Mouse (Mus musculus) liver, embryonic 14.5 days (tissue): ENCODE measurements around the gene Tff1. TPM values are rescaled to one million over a fixed set of nuclear protein-coding genes. Genes with fewer than 3 reads are reported as not detected.

ENCODE experiments used
- ATAC-seq: fragments of 200-750 bp; cut with Nextera tagmentation; 2 replicates; pipeline ENCODE4 v1.8.0; 2017; ENCODE audit warnings: moderate number of reproducible peaks, mild to moderate bottlenecking, moderate library complexity; ENCODE audit not compliant: insufficient read depth
- DNase-seq, 3 experiments: peaks; one replicate each; pipeline ENCODE4 v3.0.0-alpha.2; 2012 to 2013; ENCODE audit warnings: low read depth in 3 of 3, low spot score in 3 of 3
- H3K27ac ChIP-seq: fragments of 300-500 bp; sonication (generic); 2 replicates; pipeline ENCODE4 v1.5.1; 2014; ENCODE audit warnings: moderate library complexity, mild to moderate bottlenecking, control low read depth, inconsistent platforms
- H3K27me3 ChIP-seq: fragments of 300-500 bp; sonication (generic); 2 replicates; pipeline ENCODE4 v1.6.1; 2014; ENCODE audit warnings: mild to moderate bottlenecking, low read length, moderate library complexity; ENCODE audit not compliant: control insufficient read depth, insufficient read depth
- H3K36me3 ChIP-seq: fragments of 300-500 bp; sonication (generic); replicated peaks from 2 replicates; pipeline ENCODE4 v1.6.1; 2014; ENCODE audit warnings: low read depth; ENCODE audit not compliant: control insufficient read depth, insufficient read depth
- H3K4me1 ChIP-seq, 2 experiments: fragments of 200-500 bp in 1 of 2; fragments of 300-500 bp in 1 of 2; sonication (generic) in 1 of 2; replicated peaks; 2 replicates each; pipeline ENCODE4 v1.6.1; 2012 to 2014; ENCODE audit warnings: antibody characterized with exemption in 1 of 2, inconsistent platforms in 1 of 2, low read length in 1 of 2; ENCODE audit not compliant: control insufficient read depth in 2 of 2, insufficient read depth in 2 of 2
- H3K4me2 ChIP-seq: fragments of 300-500 bp; sonication (generic); 2 replicates; pipeline ENCODE4 v1.6.1; 2014; ENCODE audit warnings: low read depth, mild to moderate bottlenecking, control low read depth, moderate library complexity
- H3K4me3 ChIP-seq, 2 experiments: fragments of 200-500 bp in 1 of 2; fragments of 300-500 bp in 1 of 2; sonication (generic) in 1 of 2; 2 replicates each; pipeline ENCODE4 v1.5.1; 2012 to 2014; ENCODE audit warnings: low read depth in 2 of 2, low read length in 2 of 2, mild to moderate bottlenecking in 2 of 2, control low read depth in 1 of 2, inconsistent platforms in 1 of 2, moderate library complexity in 1 of 2; ENCODE audit not compliant: insufficient read depth in 1 of 2
- H3K9ac ChIP-seq: fragments of 300-500 bp; sonication (generic); replicated peaks from 2 replicates; pipeline ENCODE4 v1.6.1; 2014; ENCODE audit warnings: mild to moderate bottlenecking, control low read depth, moderate library complexity
- H3K9me3 ChIP-seq: fragments of 300-500 bp; sonication (generic); 2 replicates; pipeline ENCODE4 v1.6.1; 2016; ENCODE audit warnings: low read length, mixed read lengths; ENCODE audit not compliant: control insufficient read depth
- CTCF ChIP-seq: IDR thresholded peaks from 2 replicates; pipeline ENCODE4 v1.5.1; 2016; ENCODE audit warnings: antibody characterized with exemption, low read depth, control low read depth
- EP300 ChIP-seq: IDR thresholded peaks from 2 replicates; pipeline ENCODE4 v1.6.1; 2016; ENCODE audit warnings: antibody characterized with exemption, low read depth
- WGBS: fragments of 180-500 bp; shearing (Covaris S2); extraction: QIAGEN DNeasy Blood & Tissue Kit; methylation state at CpG from one replicate; pipeline ENCODE4 v1.1.7; 2014; ENCODE audit not compliant: insufficient replicate concordance; 5-methylcytosine and 5-hydroxymethylcytosine counted together
- polyA plus RNA-seq, 2 experiments: library from polyadenylated mRNA; depleted of rRNA in 1 of 2; stranded (reverse) in 1 of 2; unstranded in 1 of 2; fragments of >200 nt; fragmentation: Nextera tagmentation in 1 of 2; extraction: Ambion mirVana in 1 of 2; gene quantifications; 2 replicates each; pipeline versions ENCODE4 v1.2.1 to v1.2.3; 2012 to 2014

The Tff1 gene
- polyA plus RNA-seq, 2 experiments = not detected

GRCm38 (mm10) chr17:31128708-31129318 lies 36.3 kb downstream of the Tff1 start:
- H3K4me3 ChIP-seq = no peak overlapping the region
- H3K36me3 ChIP-seq = no peaks in the 10 kb centered on the region
- TF ChIP-seq CTCF = no peak
- 55% methylated on average over 9 of the region's 9 CpGs for WGBS
- no peak overlapping the region for H3K27ac ChIP-seq
- H3K9ac ChIP-seq = no peak overlapping the region
- no peaks in the 10 kb centered on the region; a peak in 1 of 4 replicates for H3K4me1 ChIP-seq
- H3K4me2 ChIP-seq = no peak overlapping the region
- no peaks in the 10 kb centered on the region for H3K27me3 ChIP-seq
- H3K9me3 ChIP-seq = no peaks in the 10 kb centered on the region
- ATAC-seq = no peak
- DNase-seq = no peak

GRCm38 (mm10) chr17:31125548-31126266 lies 39.4 kb downstream of the Tff1 start:
- ATAC-seq = no peak
- H3K9me3 ChIP-seq = no peaks in the 10 kb centered on the region
- peaks cover 0 to 4% of the 10 kb centered on the region in 2 experiments; a peak in 3 of 4 replicates for H3K4me1 ChIP-seq
- TF ChIP-seq CTCF (no peak), EP300 (no peak)
- H3K27ac ChIP-seq = no peak overlapping the region
- no peak overlapping the region for H3K4me2 ChIP-seq
- H3K27me3 ChIP-seq = no peaks in the 10 kb centered on the region
- no peak overlapping the region for H3K9ac ChIP-seq
- no peak overlapping the region for H3K4me3 ChIP-seq
- H3K36me3 ChIP-seq = no peaks in the 10 kb centered on the region
- DNase-seq = no peak
- 42% methylated on average over 9 of the region's 9 CpGs for WGBS

GRCm38 (mm10) chr17:31121975-31122374 lies 43.1 kb downstream of the Tff1 start:
- Histone ChIP-seq H3K9ac (no peak overlapping the region), H3K4me3 (no peak overlapping the region), H3K9me3 (no peaks in the 10 kb centered on the region), H3K4me1 (peaks cover 0 to 4% of the 10 kb centered on the region in 2 experiments; a peak in 3 of 4 replicates), H3K36me3 (no peaks in the 10 kb centered on the region), H3K27me3 (no peaks in the 10 kb centered on the region), H3K27ac (no peak overlapping the region), H3K4me2 (no peak overlapping the region)
- TF ChIP-seq EP300 (no peak), CTCF (peak; percentile 97)
- WGBS = 9% methylated on average over 8 of the region's 8 CpGs
- DNase-seq (peak in 2 of 3 experiments; percentile 29), ATAC-seq (no peak)

- H3K4me1 ChIP-seq = peaks cover 0 to 10% of the 10 kb centered on the region in 2 experiments; a peak in 3 of 4 replicates
- DNase-seq (peak; percentile 51 to 57 (median 57)), ATAC-seq (peak; percentile 50)
- no peaks in the 10 kb centered on the region for H3K36me3 ChIP-seq
- no peaks in the 10 kb centered on the region for H3K9me3 ChIP-seq
- no peaks in the 10 kb centered on the region for H3K27me3 ChIP-seq
- no peak overlapping the region for H3K4me2 ChIP-seq
- H3K9ac ChIP-seq = no peak overlapping the region
- no peak overlapping the region for H3K27ac ChIP-seq
- 1% methylated on average over 7 of the region's 7 CpGs for WGBS
- TF ChIP-seq EP300 (no peak), CTCF (peak; percentile 97)
- H3K4me3 ChIP-seq = no peak overlapping the region
Measured at GRCm38 (mm10) chr17:31119429-31119828, 45.6 kb downstream of the Tff1 start.

GRCm38 (mm10) chr17:31117946-31118345 lies 47.1 kb downstream of the Tff1 start:
- no peak overlapping the region for H3K9ac ChIP-seq
- no peak overlapping the region for H3K4me2 ChIP-seq
- 58% methylated on average over 5 of the region's 5 CpGs for WGBS
- no peaks in the 10 kb centered on the region for H3K36me3 ChIP-seq
- ATAC-seq = no peak
- H3K4me3 ChIP-seq = no peak overlapping the region
- TF ChIP-seq CTCF = no peak
- TF ChIP-seq EP300 = no peak
- no peaks in the 10 kb centered on the region for H3K27me3 ChIP-seq
- no peaks in the 10 kb centered on the region for H3K9me3 ChIP-seq
- no peak overlapping the region for H3K27ac ChIP-seq
- no peak for DNase-seq
- H3K4me1 ChIP-seq = peaks cover 0 to 10% of the 10 kb centered on the region in 2 experiments; a peak in 3 of 4 replicates
